ENCODE assay signal across 8 mouse cellular contexts in genomic region chr2:30435326-30436155, GRCm38 (mm10). TPM values are rescaled to one million over a fixed set of nuclear protein-coding genes. Genes with fewer than 3 reads are reported as not detected.
DNase-seq lines count a peak whose midpoint lies in the region; ATAC-seq and TF ChIP-seq lines count a peak whose summit lies in the region.

No protein-coding gene starts in this region.

- DNase-seq in CH12.LX (ENCODE audit: extremely low read depth): peak; percentile 65
- DNase-seq in adrenal gland, postnatal 25 days: peak; percentile 71
- peak; percentile 84 for DNase-seq in kidney, postnatal 10 days
- peak; percentile 68 for DNase-seq in thymus, adult 2 months

- in situ Hi-C loops in CH12.LX (cut with MboI; ENCODE audit: low pct_ligation_motif_present, low pct_unique_long_range_greater_than_20kb, low sequenced_read_pairs): loop anchor here (5.0 to 10.0 kb wide), 3 partner anchors 37 to 499 kb away; partner anchors contain the start of gene Ier5l

- no peak for TF ChIP-seq POLR2A in CH12.LX (IDR thresholded peaks at IDR 0.05; ENCODE audit: low read depth, low read length)
- TF ChIP-seq POLR2A in thymus, adult 2 months (IDR thresholded peaks at IDR 0.05; ENCODE audit: control insufficient read depth, extremely low read depth, insufficient read depth, low read length, poor library complexity): no peak

- no peak for ATAC-seq in embryonic facial prominence, embryonic 12.5 days (ENCODE audit: insufficient number of reproducible peaks, insufficient read depth, low FRiP score, low TSS enrichment)
- ATAC-seq in heart, embryonic 16.5 days (replicated peaks; ENCODE audit: extremely low read depth, insufficient read depth, low FRiP score): peak; percentile 37
- peak; percentile 62 for ATAC-seq in liver, embryonic 15.5 days (ENCODE audit: insufficient read depth)
- 0 out of 2 replicates have a peak, but pooled peaks have one; percentile 62 for ATAC-seq in neural tube, embryonic 12.5 days (ENCODE audit: low FRiP score, low read depth)

- dilution Hi-C loops in CH12.LX (cut with MboI; ENCODE audit: extremely low pct_ligation_motif_present, extremely low pct_unique_long_range_greater_than_20kb, low sequenced_read_pairs): no loop called here

- peak; percentile 89 to 94 for TF ChIP-seq CTCF in CH12.LX (conservative IDR thresholded peaks at IDR 0.05 in 1 of 2, IDR thresholded peaks at IDR 0.05 in 1 of 2; ENCODE audit: low read depth in 2 of 2, low read length in 2 of 2)
- TF ChIP-seq CTCF in thymus, adult 2 months (IDR thresholded peaks at IDR 0.05; ENCODE audit: borderline replicate concordance, control insufficient read depth, extremely low read depth, insufficient read depth, low read length, poor library complexity): no peak

- no peak overlapping the region for H3K9ac ChIP-seq in CH12.LX (ENCODE audit: insufficient read depth, low read depth)
- H3K9ac ChIP-seq in embryonic facial prominence, embryonic 12.5 days: no peak overlapping the region; the same call in 1 of the 2 replicates
- no peak overlapping the region for H3K9ac ChIP-seq in heart, embryonic 16.5 days (ENCODE audit: low read length)
- no peak overlapping the region; the same call in 1 of the 2 replicates for H3K9ac ChIP-seq in liver, embryonic 15.5 days
- no peak overlapping the region for H3K9ac ChIP-seq in neural tube, embryonic 12.5 days

- H3K9me3 ChIP-seq in CH12.LX (replicated peaks; ENCODE audit: low read length): no peaks in the 10 kb centered on the region
- H3K9me3 ChIP-seq in embryonic facial prominence, embryonic 12.5 days: no peaks in the 10 kb centered on the region
- no peaks in the 10 kb centered on the region for H3K9me3 ChIP-seq in heart, embryonic 16.5 days (replicated peaks; ENCODE audit: control insufficient read depth, low read length)
- H3K9me3 ChIP-seq in liver, embryonic 15.5 days (replicated peaks): no peaks in the 10 kb centered on the region
- no peaks in the 10 kb centered on the region for H3K9me3 ChIP-seq in neural tube, embryonic 12.5 days

- no peak for TF ChIP-seq EP300 in CH12.LX (IDR thresholded peaks at IDR 0.05; ENCODE audit: low read length)

- H3K4me3 ChIP-seq in CH12.LX (replicated peaks in 1 of 3; ENCODE audit: low read depth in 2 of 3, low read length in 2 of 3, poor library complexity in 1 of 3): no peak overlapping the region
- H3K4me3 ChIP-seq in embryonic facial prominence, embryonic 12.5 days: no peak overlapping the region
- no peak overlapping the region for H3K4me3 ChIP-seq in heart, embryonic 16.5 days (ENCODE audit: low read length)
- H3K4me3 ChIP-seq in liver, embryonic 15.5 days (replicated peaks): no peak overlapping the region
- H3K4me3 ChIP-seq in neural tube, embryonic 12.5 days: no peak overlapping the region
- no peak overlapping the region for H3K4me3 ChIP-seq in thymus, adult 2 months (ENCODE audit: control insufficient read depth, insufficient read depth, low read length)

- no peak overlapping the region for H3K27ac ChIP-seq in CH12.LX (ENCODE audit: insufficient read depth, low read depth)
- H3K27ac ChIP-seq in embryonic facial prominence, embryonic 12.5 days: peak overlapping the region; percentile 51
- no peak overlapping the region for H3K27ac ChIP-seq in heart, embryonic 16.5 days (ENCODE audit: low read length)
- peak overlapping the region; percentile 71 for H3K27ac ChIP-seq in liver, embryonic 15.5 days (replicated peaks)
- no peak overlapping the region for H3K27ac ChIP-seq in neural tube, embryonic 12.5 days
- H3K27ac ChIP-seq in thymus, adult 2 months (ENCODE audit: control insufficient read depth, insufficient read depth, low read length): no peak overlapping the region

- 59% methylated on average over 5 of the region's 5 CpGs for WGBS in embryonic facial prominence, embryonic 12.5 days
- 46% methylated on average over 5 of the region's 5 CpGs for WGBS in heart, embryonic 16.5 days
- WGBS in liver, embryonic 15.5 days (ENCODE audit: insufficient replicate concordance): 16% methylated on average over 5 of the region's 5 CpGs
- whole genome bisulfite sequencing in neural tube, embryonic 12.5 days: 55% methylated on average over 5 of the region's 5 CpGs
- 57% methylated on average over 5 of the region's 5 CpGs for WGBS in thymus, adult 2 months

- peaks cover 0 to 4% of the 10 kb centered on the region in 2 experiments; a peak in 2 of 4 replicates for H3K4me1 ChIP-seq in CH12.LX (ENCODE audit: control insufficient read depth in 1 of 2, insufficient read depth in 2 of 2)
- H3K4me1 ChIP-seq in embryonic facial prominence, embryonic 12.5 days: peaks cover 13% of the 10 kb centered on the region
- H3K4me1 ChIP-seq in heart, embryonic 16.5 days (ENCODE audit: control insufficient read depth, insufficient read depth, low read length): peaks cover 16% of the 10 kb centered on the region
- H3K4me1 ChIP-seq in liver, embryonic 15.5 days (replicated peaks): peaks cover 36% of the 10 kb centered on the region
- peaks cover 8% of the 10 kb centered on the region for H3K4me1 ChIP-seq in neural tube, embryonic 12.5 days
- H3K4me1 ChIP-seq in thymus, adult 2 months (replicated peaks; ENCODE audit: control insufficient read depth, insufficient read depth, low read length): no peaks in the 10 kb centered on the region

- no peaks in the 10 kb centered on the region for H3K79me2 ChIP-seq in CH12.LX (replicated peaks; ENCODE audit: control insufficient read depth, extremely low read depth, insufficient read depth, poor library complexity, severe bottlenecking)

- no peaks in the 10 kb centered on the region for H3K27me3 ChIP-seq in CH12.LX (replicated peaks)
- H3K27me3 ChIP-seq in embryonic facial prominence, embryonic 12.5 days: no peaks in the 10 kb centered on the region
- no peaks in the 10 kb centered on the region for H3K27me3 ChIP-seq in heart, embryonic 16.5 days (ENCODE audit: control insufficient read depth, insufficient read depth, low read length)
- H3K27me3 ChIP-seq in liver, embryonic 15.5 days: no peaks in the 10 kb centered on the region
- H3K27me3 ChIP-seq in neural tube, embryonic 12.5 days (replicated peaks): no peaks in the 10 kb centered on the region
- H3K27me3 ChIP-seq in thymus, adult 2 months (ENCODE audit: control insufficient read depth, insufficient read depth, low read length): no peaks in the 10 kb centered on the region

- H3K36me3 ChIP-seq in CH12.LX (replicated peaks in 1 of 2; ENCODE audit: control insufficient read depth in 1 of 2, insufficient read depth in 1 of 2, low read length in 1 of 2): peaks cover 74 to 95% of the 10 kb centered on the region in 2 experiments
- peaks cover 76% of the 10 kb centered on the region for H3K36me3 ChIP-seq in embryonic facial prominence, embryonic 12.5 days
- peaks cover 62% of the 10 kb centered on the region for H3K36me3 ChIP-seq in heart, embryonic 16.5 days (ENCODE audit: control insufficient read depth, insufficient read depth)
- H3K36me3 ChIP-seq in liver, embryonic 15.5 days (replicated peaks): peaks cover 98% of the 10 kb centered on the region
- H3K36me3 ChIP-seq in neural tube, embryonic 12.5 days: peaks cover 70% of the 10 kb centered on the region
- H3K36me3 ChIP-seq in thymus, adult 2 months (ENCODE audit: control insufficient read depth, insufficient read depth, low read length): peaks cover 44% of the 10 kb centered on the region

- no peak overlapping the region for H3K4me2 ChIP-seq in CH12.LX (ENCODE audit: insufficient read depth, low read depth, poor library complexity, severe bottlenecking)
- H3K4me2 ChIP-seq in embryonic facial prominence, embryonic 12.5 days (replicated peaks): no peak overlapping the region
- no peak overlapping the region for H3K4me2 ChIP-seq in heart, embryonic 16.5 days (ENCODE audit: low read depth, low read length)
- peak overlapping the region; percentile 38 for H3K4me2 ChIP-seq in liver, embryonic 15.5 days
- no peak overlapping the region for H3K4me2 ChIP-seq in neural tube, embryonic 12.5 days (replicated peaks)

- TF ChIP-seq RAD21 in CH12.LX (IDR thresholded peaks at IDR 0.05; ENCODE audit: low read depth, low read length): peak; percentile 96

RNA-seq across cellular contexts. Expression of gene Ptpa, which starts 19.7 kb away (rescaled TPM):
- total RNA-seq in CH12.LX (2012; rRNA removed) (111 and 120 TPM in 2 replicates), CH12.LX (2014; rRNA removed) (117 and 122 TPM in 2 replicates)
- polyA plus RNA-seq in CH12.LX (2012; ENCODE audit: insufficient read length, low read depth): 190 and 194 TPM in 2 replicates
- 130 and 145 TPM in 2 replicates for total RNA-seq in adrenal gland, postnatal 25 days (2021)
- 140 and 145 TPM in 2 replicates for polyA plus RNA-seq in embryonic facial prominence, embryonic 12.5 days (2016; fragmentation: Nextera tagmentation; extraction: Ambion mirVana)
- polyA plus RNA-seq in heart, embryonic 16.5 days (2015; fragmentation: Nextera tagmentation; extraction: Ambion mirVana): 125 and 126 TPM in 2 replicates
- 129 and 141 TPM in 2 replicates for polyA plus RNA-seq in liver, embryonic 15.5 days (2015; fragmentation: Nextera tagmentation; extraction: Ambion mirVana)
- 129 and 135 TPM in 2 replicates for polyA plus RNA-seq in neural tube, embryonic 12.5 days (2016; fragmentation: Nextera tagmentation; extraction: Ambion mirVana)
- polyA plus RNA-seq in thymus, adult 2 months (2012; rRNA removed): 180 and 227 TPM in 2 replicates

RNA-seq across cellular contexts. Expression of gene Crat, which starts 19.9 kb away (rescaled TPM):
- total RNA-seq in CH12.LX (2012; rRNA removed) (3.6 and 4.5 TPM in 2 replicates), CH12.LX (2014; rRNA removed) (1.3 and 1.7 TPM in 2 replicates)
- polyA plus RNA-seq in CH12.LX (2012; ENCODE audit: insufficient read length, low read depth): 2.8 and 4.2 TPM in 2 replicates
- total RNA-seq in adrenal gland, postnatal 25 days (2021): 130 and 142 TPM in 2 replicates
- polyA plus RNA-seq in embryonic facial prominence, embryonic 12.5 days (2016; fragmentation: Nextera tagmentation; extraction: Ambion mirVana): 23.8 and 26.9 TPM in 2 replicates
- polyA plus RNA-seq in heart, embryonic 16.5 days (2015; fragmentation: Nextera tagmentation; extraction: Ambion mirVana): 164 and 169 TPM in 2 replicates
- polyA plus RNA-seq in liver, embryonic 15.5 days (2015; fragmentation: Nextera tagmentation; extraction: Ambion mirVana): 24.3 and 29.0 TPM in 2 replicates
- 26.0 and 27.7 TPM in 2 replicates for polyA plus RNA-seq in neural tube, embryonic 12.5 days (2016; fragmentation: Nextera tagmentation; extraction: Ambion mirVana)
- 93.9 and 96.4 TPM in 2 replicates for polyA plus RNA-seq in thymus, adult 2 months (2012; rRNA removed)

RNA-seq across cellular contexts. Expression of gene Ier5l, which starts 38.5 kb away (rescaled TPM):
- total RNA-seq in CH12.LX (2012; rRNA removed) (0.98 and 1.1 TPM in 2 replicates), CH12.LX (2014; rRNA removed) (0.22 and 0.51 TPM in 2 replicates)
- 0.31 and 0.33 TPM in 2 replicates for polyA plus RNA-seq in CH12.LX (2012; ENCODE audit: insufficient read length, low read depth)
- 5.9 and 6.3 TPM in 2 replicates for total RNA-seq in adrenal gland, postnatal 25 days (2021)
- polyA plus RNA-seq in embryonic facial prominence, embryonic 12.5 days (2016; fragmentation: Nextera tagmentation; extraction: Ambion mirVana): 4.2 and 4.5 TPM in 2 replicates
- polyA plus RNA-seq in heart, embryonic 16.5 days (2015; fragmentation: Nextera tagmentation; extraction: Ambion mirVana): 0.72 and 0.85 TPM in 2 replicates
- 0.06 and 0.16 TPM in 2 replicates for polyA plus RNA-seq in liver, embryonic 15.5 days (2015; fragmentation: Nextera tagmentation; extraction: Ambion mirVana)
- polyA plus RNA-seq in neural tube, embryonic 12.5 days (2016; fragmentation: Nextera tagmentation; extraction: Ambion mirVana): 5.7 and 5.8 TPM in 2 replicates
- 7.2 and 7.7 TPM in 2 replicates for polyA plus RNA-seq in thymus, adult 2 months (2012; rRNA removed)

RNA-seq across cellular contexts. Expression of gene Dolpp1, which starts 43.5 kb away (rescaled TPM):
- total RNA-seq in CH12.LX (2012; rRNA removed) (19.2 and 22.8 TPM in 2 replicates), CH12.LX (2014; rRNA removed) (15.0 and 22.3 TPM in 2 replicates)
- polyA plus RNA-seq in CH12.LX (2012; ENCODE audit: insufficient read length, low read depth): 17.9 and 19.1 TPM in 2 replicates
- total RNA-seq in adrenal gland, postnatal 25 days (2021): 22.3 and 28.5 TPM in 2 replicates
- polyA plus RNA-seq in embryonic facial prominence, embryonic 12.5 days (2016; fragmentation: Nextera tagmentation; extraction: Ambion mirVana): 34.8 and 38.1 TPM in 2 replicates
- 26.0 and 29.3 TPM in 2 replicates for polyA plus RNA-seq in heart, embryonic 16.5 days (2015; fragmentation: Nextera tagmentation; extraction: Ambion mirVana)
- 16.6 and 19.1 TPM in 2 replicates for polyA plus RNA-seq in liver, embryonic 15.5 days (2015; fragmentation: Nextera tagmentation; extraction: Ambion mirVana)
- polyA plus RNA-seq in neural tube, embryonic 12.5 days (2016; fragmentation: Nextera tagmentation; extraction: Ambion mirVana): 51.9 and 52.3 TPM in 2 replicates
- polyA plus RNA-seq in thymus, adult 2 months (2012; rRNA removed): 97.2 and 98.9 TPM in 2 replicates

Comparison
In these comparisons a context has a peak if more than half of its experiments do, and no peak if none do; other contexts are left out.
1. H3K27ac ChIP-seq: peak in embryonic facial prominence, embryonic 12.5 days (single experiment) and liver, embryonic 15.5 days (single experiment); none in CH12.LX (single experiment), heart, embryonic 16.5 days (single experiment), neural tube, embryonic 12.5 days (single experiment) and thymus, adult 2 months (single experiment).
2. Peak in every context shown above with its lines, with median percentiles within 50 percentile points of each other: DNase-seq.